In genomic region chr2:144635644-144636320, GRCm38 (mm10) we compare ENCODE assay signal across 9 mouse cellular contexts. TPM values are rescaled to one million over a fixed set of nuclear protein-coding genes. Genes with fewer than 3 reads are reported as not detected.
A peak's percentile ranks its signal among the peaks of the same experiment; 100 is the strongest.
DNase-seq lines count a peak whose midpoint lies in the region; ATAC-seq and TF ChIP-seq lines count a peak whose summit lies in the region.
"Had no signal": no experiment of that assay in that cellular context is flagged by ENCODE, and none has a peak within 500 bp of the region (broad histone marks: within the 10 kb centered on the region; RNA-seq: fewer than 3 reads in every experiment).

No protein-coding gene starts in this region.

- H3K4me1 ChIP-seq in ES-Bruce4 (ENCODE audit: control insufficient read depth, insufficient read depth, low read length) = no peaks in the 10 kb centered on the region
- H3K4me1 ChIP-seq in bone marrow, adult 2 months (ENCODE audit: control insufficient read depth, insufficient read depth, low read length) = no peaks in the 10 kb centered on the region
- no peaks in the 10 kb centered on the region for H3K4me1 ChIP-seq in embryonic fibroblast, embryonic 13.5 days (ENCODE audit: control insufficient read depth, insufficient read depth, low read length)
- no peaks in the 10 kb centered on the region for H3K4me1 ChIP-seq in liver, embryonic 12.5 days
- H3K4me1 ChIP-seq in neural tube, embryonic 13.5 days (replicated peaks) = peaks cover 19% of the 10 kb centered on the region
- H3K4me1 ChIP-seq: limb, embryonic 12.5 days had no signal

- H3K4me3 ChIP-seq in ES-Bruce4 (ENCODE audit: low read depth, low read length) = no peak overlapping the region
- H3K4me3 ChIP-seq in bone marrow, adult 2 months (replicated peaks; ENCODE audit: control insufficient read depth, low read depth, low read length) = no peak overlapping the region
- no peak overlapping the region for H3K4me3 ChIP-seq in embryonic fibroblast, embryonic 13.5 days (ENCODE audit: insufficient read depth, low read length)
- no peak overlapping the region for H3K4me3 ChIP-seq in liver, embryonic 12.5 days
- H3K4me3 ChIP-seq in neural tube, embryonic 13.5 days = no peak overlapping the region
- H3K4me3 ChIP-seq: limb, embryonic 12.5 days had no signal

- peaks cover 9% of the 10 kb centered on the region for H3K9me3 ChIP-seq in ES-Bruce4 (replicated peaks; ENCODE audit: control insufficient read depth, insufficient read depth, low read length, poor library complexity, severe bottlenecking)
- H3K9me3 ChIP-seq in liver, embryonic 12.5 days (replicated peaks) = no peaks in the 10 kb centered on the region
- H3K9me3 ChIP-seq in neural tube, embryonic 13.5 days = no peaks in the 10 kb centered on the region

- no peak for TF ChIP-seq POLR2A in ES-Bruce4 (IDR thresholded peaks at IDR 0.05; ENCODE audit: insufficient read depth, low read length)
- TF ChIP-seq POLR2A in bone marrow, adult 2 months (IDR thresholded peaks at IDR 0.05; ENCODE audit: borderline replicate concordance, control insufficient read depth, low read depth, low read length) = no peak
- no peak for TF ChIP-seq POLR2A in embryonic fibroblast, embryonic 13.5 days (IDR thresholded peaks at IDR 0.05; ENCODE audit: low read depth, low read length)

- no peak overlapping the region for H3K27ac ChIP-seq in ES-Bruce4 (ENCODE audit: insufficient read depth, low read length)
- H3K27ac ChIP-seq in bone marrow, adult 2 months (ENCODE audit: control insufficient read depth, insufficient read depth, low read depth, low read length, poor library complexity) = no peak overlapping the region
- H3K27ac ChIP-seq in embryonic fibroblast, embryonic 13.5 days (ENCODE audit: insufficient read depth, low read length) = no peak overlapping the region
- no peak overlapping the region for H3K27ac ChIP-seq in liver, embryonic 12.5 days
- peak overlapping the region; percentile 83 for H3K27ac ChIP-seq in neural tube, embryonic 13.5 days (replicated peaks)
- H3K27ac ChIP-seq: limb, embryonic 12.5 days had no signal

- intact Hi-C loops in heart, postnatal 10 days (cut with DNase I) = no loop called here

- DNase-seq in heart, postnatal 10 days = peak; percentile 55 to 71
- peak; percentile 54 to 68 for DNase-seq in kidney, postnatal 25 days
- peak; percentile 77 for DNase-seq in thymus, postnatal 4 days

- no peak overlapping the region for H3K4me2 ChIP-seq in liver, embryonic 12.5 days
- no peak overlapping the region for H3K4me2 ChIP-seq in neural tube, embryonic 13.5 days
- H3K4me2 ChIP-seq: limb, embryonic 12.5 days had no signal

- H3K36me3 ChIP-seq in ES-Bruce4 (ENCODE audit: control insufficient read depth, insufficient read depth, low read length, poor library complexity, severe bottlenecking) = peaks cover 3% of the 10 kb centered on the region
- H3K36me3 ChIP-seq in liver, embryonic 12.5 days = peaks cover 9% of the 10 kb centered on the region
- H3K36me3 ChIP-seq in neural tube, embryonic 13.5 days = peaks cover 8% of the 10 kb centered on the region; the same call in 1 of the 2 replicates

- ATAC-seq in liver, embryonic 12.5 days = peak; percentile 47; the same call in 1 of the 2 replicates
- peak; percentile 74 for ATAC-seq in neural tube, embryonic 13.5 days (ENCODE audit: low read depth)

- TF ChIP-seq CTCF in ES-Bruce4 (IDR thresholded peaks at IDR 0.05; ENCODE audit: low read depth, low read length) = peak; percentile 93
- TF ChIP-seq CTCF in bone marrow, adult 2 months (IDR thresholded peaks at IDR 0.05; ENCODE audit: control insufficient read depth, insufficient read depth, low read length) = peak; percentile 95
- TF ChIP-seq CTCF in embryonic fibroblast, embryonic 13.5 days (IDR thresholded peaks at IDR 0.05; ENCODE audit: borderline replicate concordance, insufficient read depth, low read length) = peak; percentile 89

- WGBS in bone marrow, adult 2 months = 19% methylated on average over 5 of the region's 5 CpGs
- 18% methylated on average over 5 of the region's 5 CpGs for WGBS in liver, embryonic 12.5 days (ENCODE audit: insufficient replicate concordance)
- WGBS in neural tube, embryonic 13.5 days = 24% methylated on average over 5 of the region's 5 CpGs

- no peaks in the 10 kb centered on the region for H3K27me3 ChIP-seq in ES-Bruce4 (ENCODE audit: control insufficient read depth, insufficient read depth, low read length, poor library complexity, severe bottlenecking)
- H3K27me3 ChIP-seq in liver, embryonic 12.5 days (replicated peaks) = no peaks in the 10 kb centered on the region
- no peaks in the 10 kb centered on the region for H3K27me3 ChIP-seq in neural tube, embryonic 13.5 days
- H3K27me3 ChIP-seq: limb, embryonic 12.5 days had no signal

- no peak overlapping the region for H3K9ac ChIP-seq in ES-Bruce4 (ENCODE audit: low read depth, poor library complexity, severe bottlenecking)
- H3K9ac ChIP-seq in liver, embryonic 12.5 days = no peak overlapping the region
- no peak overlapping the region for H3K9ac ChIP-seq in neural tube, embryonic 13.5 days
- H3K9ac ChIP-seq: limb, embryonic 12.5 days had no signal

- TF ChIP-seq EP300 in ES-Bruce4 (IDR thresholded peaks at IDR 0.05; ENCODE audit: insufficient read depth, low read depth, low read length) = no peak

RNA-seq across cellular contexts. Expression of gene Dtd1, which starts 36.1 kb away (rescaled TPM):
- 44.6 and 44.7 TPM in 2 replicates for polyA plus RNA-seq in ES-Bruce4 (2011; ENCODE audit: insufficient read depth, insufficient read length, low read depth, missing spikeins)
- polyA plus RNA-seq in bone marrow, adult 2 months (2011; ENCODE audit: insufficient read depth, insufficient read length, low replicate concordance, missing spikeins) = 3.3 and 5.6 TPM in 2 replicates
- 10.4 and 14.9 TPM in 2 replicates for polyA plus RNA-seq in embryonic fibroblast, embryonic 13.5 days (2011; ENCODE audit: insufficient read length, low read depth, missing spikeins)
- total RNA-seq in heart, postnatal 10 days (2021) = 10 to 100 TPM; 11.3 to 11.5 TPM
- 34.1 and 35.8 TPM in 2 replicates for polyA plus RNA-seq in liver, embryonic 12.5 days (2016; fragmentation: Nextera tagmentation; extraction: Ambion mirVana)
- polyA plus RNA-seq in neural tube, embryonic 13.5 days (2015; fragmentation: Nextera tagmentation; extraction: Ambion mirVana) = 77.0 and 88.7 TPM in 2 replicates

RNA-seq across cellular contexts. Expression of gene Smim26, which starts 41.9 kb away (rescaled TPM):
- 14.3 and 16.8 TPM in 2 replicates for polyA plus RNA-seq in ES-Bruce4 (2011; ENCODE audit: insufficient read depth, insufficient read length, low read depth, missing spikeins)
- 5.8 and 24.7 TPM in 2 replicates for polyA plus RNA-seq in bone marrow, adult 2 months (2011; ENCODE audit: insufficient read depth, insufficient read length, low replicate concordance, missing spikeins)
- 19.0 and 26.1 TPM in 2 replicates for polyA plus RNA-seq in embryonic fibroblast, embryonic 13.5 days (2011; ENCODE audit: insufficient read length, low read depth, missing spikeins)
- 10 to 100 TPM; 65.4 to 67.9 TPM for total RNA-seq in heart, postnatal 10 days (2021)
- 29.6 TPM in 2 replicates for polyA plus RNA-seq in liver, embryonic 12.5 days (2016; fragmentation: Nextera tagmentation; extraction: Ambion mirVana)
- polyA plus RNA-seq in neural tube, embryonic 13.5 days (2015; fragmentation: Nextera tagmentation; extraction: Ambion mirVana) = 59.4 and 68.3 TPM in 2 replicates
